Mouse (Mus musculus) B cell, adult (primary cell): ENCODE measurements around the gene Mpl. TPM values are rescaled to one million over a fixed set of nuclear protein-coding genes. Genes with fewer than 3 reads are reported as not detected.

Experiments
- total RNA-seq: library from RNA; stranded (reverse); gene quantifications from 4 replicates; pipeline ENCODE4 v1.2.4, GENCODE M21; 2023; ENCODE audit not compliant: inconsistent age

The Mpl gene
- not detected in 4 replicates for total RNA-seq

GRCm38 (mm10) chr4:118457345-118457975 lies at the start of gene Mpl:
TSS of gene Mpl (minus strand) at chr4:118457513.

DNA sequence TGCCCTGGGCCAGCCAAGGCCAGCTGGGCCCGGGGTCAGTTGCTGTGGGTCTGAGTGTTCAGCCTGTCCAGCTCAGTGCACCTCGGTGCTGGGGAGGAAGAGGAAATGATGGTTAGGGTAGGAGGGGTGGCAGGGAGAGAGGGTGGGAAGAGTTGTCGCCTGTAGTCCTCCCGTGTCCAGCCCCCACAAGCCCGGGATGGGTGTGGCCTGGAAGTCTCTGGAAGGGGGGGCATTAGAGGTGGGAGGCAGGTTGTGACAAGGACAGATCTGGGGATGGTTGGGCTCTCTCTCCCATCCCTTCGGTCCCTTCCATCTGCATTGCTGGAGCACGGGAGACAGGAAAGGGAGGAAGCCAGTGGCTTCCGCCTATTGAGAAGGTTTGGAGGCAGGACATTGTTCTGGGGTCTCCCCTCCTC lies 32.4 kb upstream of the Mpl start, which contains the start of gene Tie1:
Gene Tie1, minus strand, starts transcription at position 345 of the 416 bp plus-strand sequence.

DNA sequence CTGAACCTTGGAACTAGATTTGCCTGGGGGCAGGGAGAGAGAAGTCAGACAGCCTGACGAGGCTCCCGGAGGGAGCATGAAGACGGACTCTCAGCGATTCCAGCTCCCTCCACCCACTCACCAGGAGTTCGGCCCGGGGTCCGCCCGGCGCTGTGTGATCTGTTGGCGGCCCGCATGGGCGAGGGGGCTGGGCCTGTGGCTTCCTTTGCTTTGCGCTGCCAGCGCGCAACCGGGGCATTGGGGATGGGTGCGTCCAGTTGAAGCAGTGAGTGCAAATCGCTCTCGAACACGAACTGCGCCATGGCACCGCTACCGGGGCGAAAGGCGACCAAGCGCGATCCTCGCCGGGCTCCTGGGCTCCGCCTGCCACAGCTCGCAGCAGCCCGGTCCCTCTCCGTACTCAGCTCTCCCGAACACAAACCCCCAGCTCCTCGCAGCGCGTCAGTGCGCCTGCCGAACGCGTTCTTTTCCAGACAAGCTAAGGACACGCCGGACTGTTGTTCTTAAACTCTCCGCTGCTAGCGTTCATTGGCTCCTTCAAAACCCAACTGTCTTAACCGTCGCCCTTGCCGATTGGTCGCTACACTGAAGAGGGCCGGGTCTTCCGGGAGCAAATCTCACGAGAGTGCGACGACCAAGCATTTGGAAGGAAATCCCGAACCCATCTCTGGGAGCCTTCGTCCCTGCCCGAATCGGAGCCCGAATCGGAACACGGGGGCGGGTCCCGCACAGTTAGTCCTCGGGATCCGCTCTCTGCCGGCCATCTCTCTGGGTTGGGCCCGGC lies 20.3 kb downstream of the Mpl start, which contains the start of gene Cdc20:
Gene Cdc20, minus strand, starts transcription at position 533 of the 784 bp plus-strand sequence.

GRCm38 (mm10) chr4:118427768-118428451 lies 29.4 kb downstream of the Mpl start, which contains the start of gene Elovl1:
TSS of gene Elovl1 (plus strand) at chr4:118428093.

DNA sequence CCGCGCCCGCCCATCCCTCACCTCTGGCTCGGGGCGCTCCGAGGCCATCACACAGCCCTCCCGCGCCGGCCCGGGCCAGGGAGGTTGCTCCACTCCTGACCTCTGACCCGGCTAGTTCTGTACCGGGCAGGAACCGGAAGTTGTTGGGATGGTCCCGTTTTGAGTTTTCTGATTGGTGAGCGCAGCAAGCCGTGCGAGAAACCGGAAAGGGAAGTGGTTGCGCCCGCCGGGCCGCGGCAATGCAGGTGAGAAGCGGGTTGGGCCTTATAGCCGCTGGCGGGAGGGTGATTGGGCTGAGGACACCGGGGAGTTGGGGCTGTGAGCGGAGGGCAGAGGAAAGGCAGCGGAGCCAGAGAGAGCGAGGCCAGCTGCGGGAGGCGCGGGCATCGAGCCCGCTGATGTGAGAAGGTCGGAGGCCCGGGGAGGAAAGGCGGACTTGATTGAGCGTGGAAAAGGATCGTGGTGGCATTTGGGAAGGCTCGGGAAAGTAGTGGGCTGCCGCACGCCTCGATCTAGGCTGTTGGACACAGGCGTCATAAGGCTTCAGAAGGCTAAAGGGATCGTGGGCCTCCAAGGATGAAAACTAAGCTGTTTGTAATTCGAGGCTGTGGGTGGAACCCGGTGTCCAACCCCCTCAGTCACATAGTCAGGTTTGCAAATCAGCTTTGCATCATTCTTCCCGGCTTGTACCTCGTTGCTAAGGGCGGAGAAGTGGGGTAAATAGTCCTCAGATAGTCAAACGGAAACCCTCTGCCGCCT lies 48.0 kb downstream of the Mpl start, which contains the start of the genes Szt2 and Med8:
Gene Szt2, minus strand, starts transcription at position 132 of the 759 bp plus-strand sequence.
Gene Med8, plus strand, starts transcription at position 196 of the 759 bp plus-strand sequence.

Other genes starting within 250 kb of the Mpl start
- gene Ptprf, start 166.1 kb downstream of the Mpl start, total RNA-seq = 0.12 to 0.54 TPM in 2 of 4 replicates, not detected in the others
- 74.7 to 86.3 TPM (median 81.4 TPM) in 4 replicates for gene Szt2, start 48.2 kb downstream of the Mpl start, total RNA-seq
- gene Med8, start 48.2 kb downstream of the Mpl start, total RNA-seq = 59.3 to 73.0 TPM (median 65.8 TPM) in 4 replicates
- gene Elovl1, start 29.4 kb downstream of the Mpl start, total RNA-seq = 40.6 to 47.7 TPM (median 46.2 TPM) in 4 replicates
- 3.7 to 8.8 TPM (median 5.3 TPM) in 4 replicates for gene Cdc20, start 20.2 kb downstream of the Mpl start, total RNA-seq
- not detected in 4 replicates for gene Tie1, start 32.5 kb upstream of the Mpl start, total RNA-seq
- not detected in 4 replicates for gene 2610528J11Rik, start 69.5 kb upstream of the Mpl start, total RNA-seq
- not detected in 4 replicates for gene Tmem125, start 86.5 kb upstream of the Mpl start, total RNA-seq
- gene Cfap57, start 163.3 kb upstream of the Mpl start, total RNA-seq = not detected in 4 replicates
- gene Ebna1bp2, start 163.3 kb upstream of the Mpl start, total RNA-seq = 70.4 to 76.0 TPM (median 72.8 TPM) in 4 replicates
- not detected in 4 replicates for gene Olfr62, start 201.4 kb upstream of the Mpl start, total RNA-seq
- gene Olfr1342, start 235.2 kb upstream of the Mpl start, total RNA-seq = not detected in 4 replicates
- gene Olfr1341, start 246.0 kb upstream of the Mpl start, total RNA-seq = not detected in 4 replicates